In the genomic region with DNA sequence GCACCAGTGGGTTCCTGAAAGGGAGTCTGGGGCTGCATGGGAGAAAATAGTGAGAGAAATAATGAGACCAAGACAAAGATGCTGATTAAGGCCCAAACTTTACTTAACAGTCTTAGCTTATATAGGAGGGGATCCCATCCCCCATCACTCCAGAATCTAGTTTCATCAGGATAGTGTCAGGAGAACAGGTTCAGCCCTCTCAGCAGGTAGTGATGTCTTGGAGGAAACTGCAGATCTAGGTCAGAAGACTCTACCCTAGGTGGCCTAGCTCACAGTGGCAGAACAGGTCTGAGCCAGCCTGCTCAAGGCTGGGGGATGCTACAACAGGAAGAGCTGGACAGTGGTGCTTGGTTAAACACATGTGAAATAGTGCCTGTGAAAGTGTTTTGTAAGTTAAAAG, we compare ENCODE assay signal across 15 mouse cellular contexts.
"Had no signal": no experiment of that assay in that cellular context is flagged by ENCODE, and none has a peak within 500 bp of the region (broad histone marks: within the 10 kb centered on the region; RNA-seq: fewer than 3 reads in every experiment).

No protein-coding gene starts in this region.

- H3K27me3 ChIP-seq: liver, embryonic 15.5 days; neural tube, embryonic 15.5 days had no signal

- H3K9me3 ChIP-seq: limb, embryonic 10.5 days; liver, embryonic 15.5 days; midbrain, embryonic 10.5 days; neural tube, embryonic 15.5 days had no signal

- H3K9ac ChIP-seq: liver, embryonic 15.5 days; neural tube, embryonic 15.5 days had no signal

- H3K27ac ChIP-seq: left cerebral cortex, adult 2 months; limb, embryonic 10.5 days; liver, embryonic 15.5 days; midbrain, embryonic 10.5 days; neural tube, embryonic 15.5 days; stomach, postnatal 0 days had no signal

- DNase-seq: kidney, postnatal 10 days; lung, adult 2 months; lung, postnatal 4 days; midbrain, embryonic 14.5 days; right cerebral cortex, adult 18-20 months; right cerebral cortex, postnatal 25 days had no signal

- H3K4me3 ChIP-seq: left cerebral cortex, adult 2 months; limb, embryonic 10.5 days; liver, embryonic 15.5 days; midbrain, embryonic 10.5 days; myocyte; neural tube, embryonic 15.5 days had no signal

- ATAC-seq: lung, postnatal 0 days had no signal

- H3K36me3 ChIP-seq: limb, embryonic 10.5 days; liver, embryonic 15.5 days; midbrain, embryonic 10.5 days; neural tube, embryonic 15.5 days had no signal

- H3K4me2 ChIP-seq: liver, embryonic 11.5 days; liver, embryonic 15.5 days; neural tube, embryonic 15.5 days had no signal

- H3K4me1 ChIP-seq: limb, embryonic 10.5 days; liver, embryonic 15.5 days; midbrain, embryonic 10.5 days; neural tube, embryonic 15.5 days had no signal
